Mouse (Mus musculus) heart, embryonic 13.5 days (tissue): ENCODE results near the gene Socs7. TPM values are rescaled to one million over a fixed set of nuclear protein-coding genes. Genes with fewer than 3 reads are reported as not detected.
A peak's percentile ranks its signal among the peaks of the same experiment; 100 is the strongest.

Source experiments
- ATAC-seq: fragments of 200-750 bp; cut with Nextera tagmentation; 2 replicates; pipeline ENCODE4 v1.8.0; 2017; ENCODE audit warnings: moderate TSS enrichment; ENCODE audit not compliant: insufficient number of reproducible peaks, low FRiP score, low TSS enrichment; ENCODE audit errors: extremely low read depth
- H3K27ac ChIP-seq: fragments of 300-500 bp; sonication (generic); replicated peaks from 2 replicates; pipeline ENCODE4 v1.5.1; 2015; ENCODE audit warnings: moderate library complexity, mild to moderate bottlenecking, inconsistent platforms
- H3K27me3 ChIP-seq: fragments of 300-500 bp; sonication (generic); replicated peaks from 2 replicates; pipeline ENCODE4 v1.6.1; 2015; ENCODE audit warnings: mild to moderate bottlenecking, inconsistent platforms
- H3K36me3 ChIP-seq: fragments of 300-500 bp; sonication (generic); 2 replicates; pipeline ENCODE4 v1.6.1; 2015; ENCODE audit warnings: mild to moderate bottlenecking, inconsistent platforms
- H3K4me1 ChIP-seq: fragments of 300-500 bp; sonication (generic); 2 replicates; pipeline ENCODE4 v1.6.1; 2015; ENCODE audit warnings: inconsistent platforms
- H3K4me2 ChIP-seq: fragments of 300-500 bp; sonication (generic); 2 replicates; pipeline ENCODE4 v1.6.1; 2015; ENCODE audit warnings: inconsistent platforms, mild to moderate bottlenecking, moderate library complexity
- H3K4me3 ChIP-seq: fragments of 300-500 bp; sonication (generic); 2 replicates; pipeline ENCODE4 v1.5.1; 2015; ENCODE audit warnings: moderate library complexity, mild to moderate bottlenecking, inconsistent platforms
- H3K9ac ChIP-seq: fragments of 300-500 bp; sonication (generic); 2 replicates; pipeline ENCODE4 v1.6.1; 2015; ENCODE audit warnings: inconsistent platforms, mild to moderate bottlenecking, moderate library complexity
- H3K9me3 ChIP-seq: fragments of 300-500 bp; sonication (generic); 2 replicates; pipeline ENCODE4 v1.6.1; 2016; ENCODE audit warnings: inconsistent platforms
- WGBS: fragments of 180-500 bp; shearing (Covaris S2); methylation state at CpG from one replicate; pipeline ENCODE4 v1.1.7; 2015; ENCODE audit warnings: mixed read lengths; 5-methylcytosine and 5-hydroxymethylcytosine counted together
- polyA plus RNA-seq: library from polyadenylated mRNA; unstranded; fragments of >200 nt; fragmentation: Nextera tagmentation; extraction: Ambion mirVana; gene quantifications from 2 replicates; pipeline ENCODE4 v1.2.1, GENCODE M21; 2015

The Socs7 gene
- polyA plus RNA-seq, 1 experiment from 2014 or later, result 3.4 TPM

GRCm38 (mm10) chr11:97434704-97435454, 72.5 kb downstream of the Socs7 start:
- WGBS, result 3% methylated on average over 15 of the region's 15 CpGs
- peaks cover 10% of the 10 kb centered on the region; the same call in 1 of the 2 replicates for H3K36me3 ChIP-seq
- peaks cover 76% of the 10 kb centered on the region for H3K4me1 ChIP-seq
- ATAC-seq, result peak; percentile 78
- no peaks in the 10 kb centered on the region for H3K9me3 ChIP-seq
- peak overlapping the region; percentile 64 for H3K4me2 ChIP-seq
- H3K9ac ChIP-seq, result peak overlapping the region; percentile 72
- H3K27ac ChIP-seq, result peak overlapping the region; percentile 98
- no peaks in the 10 kb centered on the region for H3K27me3 ChIP-seq
- peak overlapping the region; percentile 44 for H3K4me3 ChIP-seq

GRCm38 (mm10) chr11:97435808-97436491, 73.6 kb downstream of the Socs7 start:
- H3K36me3 ChIP-seq, result peaks cover 10% of the 10 kb centered on the region; the same call in 1 of the 2 replicates
- peak overlapping the region; percentile 98 for H3K27ac ChIP-seq
- H3K4me1 ChIP-seq, result peaks cover 77% of the 10 kb centered on the region
- ATAC-seq, result no peak
- peak overlapping the region; percentile 64 for H3K4me2 ChIP-seq
- peak overlapping the region; percentile 19 for H3K4me3 ChIP-seq
- no peaks in the 10 kb centered on the region for H3K27me3 ChIP-seq
- H3K9me3 ChIP-seq, result no peaks in the 10 kb centered on the region
- peak overlapping the region; percentile 72 for H3K9ac ChIP-seq
- 24% methylated on average over 13 of the region's 13 CpGs for WGBS

- H3K27ac ChIP-seq, result peak overlapping the region; percentile 98
- H3K4me2 ChIP-seq, result peak overlapping the region; percentile 86
- H3K9ac ChIP-seq, result peak overlapping the region; percentile 93
- H3K36me3 ChIP-seq, result peaks cover 4% of the 10 kb centered on the region; the same call in 1 of the 2 replicates
- H3K4me1 ChIP-seq, result peaks cover 90% of the 10 kb centered on the region
- H3K27me3 ChIP-seq, result no peaks in the 10 kb centered on the region
- 3% methylated on average over 5 of the region's 5 CpGs for WGBS
- 0 out of 2 replicates have a peak overlapping the region, but pooled peaks have one; percentile 7 for H3K4me3 ChIP-seq
- no peak for ATAC-seq
- no peaks in the 10 kb centered on the region for H3K9me3 ChIP-seq
These were observed 75.4 kb downstream of the Socs7 start for GRCm38 (mm10) chr11:97437745-97438144.

- Histone ChIP-seq H3K9me3 (no peaks in the 10 kb centered on the region), H3K27me3 (no peaks in the 10 kb centered on the region), H3K36me3 (peaks cover 10% of the 10 kb centered on the region), H3K27ac (peak overlapping the region; percentile 98), H3K4me2 (peak overlapping the region; percentile 86), H3K9ac (peak overlapping the region; percentile 93), H3K4me1 (peaks cover 92% of the 10 kb centered on the region), H3K4me3 (peak overlapping the region; percentile 80)
- ATAC-seq, result no peak
- 30% methylated on average over 9 of the region's 9 CpGs for WGBS
These were observed 76.5 kb downstream of the Socs7 start for GRCm38 (mm10) chr11:97438868-97439267.

GRCm38 (mm10) chr11:97439935-97440334, 77.6 kb downstream of the Socs7 start:
- WGBS, result under 1% methylated on average over 29 of the region's 37 CpGs
- H3K27ac ChIP-seq, result peak overlapping the region; percentile 98
- peak overlapping the region; percentile 93 for H3K9ac ChIP-seq
- H3K4me2 ChIP-seq, result peak overlapping the region; percentile 86
- peaks cover 86% of the 10 kb centered on the region for H3K4me1 ChIP-seq
- peaks cover 18% of the 10 kb centered on the region for H3K36me3 ChIP-seq
- no peaks in the 10 kb centered on the region for H3K9me3 ChIP-seq
- peak overlapping the region; percentile 80 for H3K4me3 ChIP-seq
- H3K27me3 ChIP-seq, result no peaks in the 10 kb centered on the region
- peak; percentile 63 for ATAC-seq

GRCm38 (mm10) chr11:97440441-97440881, 78.1 kb downstream of the Socs7 start:
- ATAC-seq, result peak; percentile 16; the same call in 1 of the 2 replicates
- no peaks in the 10 kb centered on the region for H3K9me3 ChIP-seq
- under 1% methylated on average over 34 of the region's 34 CpGs for WGBS

GRCm38 (mm10) chr11:97441036-97441657, 78.8 kb downstream of the Socs7 start:
- Histone ChIP-seq H3K9me3 (no peaks in the 10 kb centered on the region), H3K9ac (peak overlapping the region; percentile 93), H3K4me2 (peak overlapping the region; percentile 86), H3K4me3 (peak overlapping the region; percentile 80), H3K4me1 (peaks cover 83% of the 10 kb centered on the region), H3K36me3 (peaks cover 30% of the 10 kb centered on the region), H3K27me3 (no peaks in the 10 kb centered on the region), H3K27ac (peak overlapping the region; percentile 98)
- ATAC-seq, result no peak
- WGBS, result 15% methylated on average over 15 of the region's 15 CpGs

More at GRCm38 (mm10) chr11:97440441-97440881, 78.1 kb downstream of the Socs7 start:
- H3K36me3 ChIP-seq, result peaks cover 23% of the 10 kb centered on the region
- peak overlapping the region; percentile 93 for H3K9ac ChIP-seq
- H3K4me1 ChIP-seq, result peaks cover 83% of the 10 kb centered on the region
- H3K4me3 ChIP-seq, result peak overlapping the region; percentile 80
- H3K27ac ChIP-seq, result peak overlapping the region; percentile 98
- peak overlapping the region; percentile 86 for H3K4me2 ChIP-seq
- H3K27me3 ChIP-seq, result no peaks in the 10 kb centered on the region

- no peak for ATAC-seq
- Histone ChIP-seq H3K27ac (peak overlapping the region; percentile 98), H3K9ac (peak overlapping the region; percentile 93), H3K4me1 (peaks cover 82% of the 10 kb centered on the region), H3K9me3 (no peaks in the 10 kb centered on the region), H3K27me3 (no peaks in the 10 kb centered on the region), H3K36me3 (peaks cover 35% of the 10 kb centered on the region), H3K4me2 (peak overlapping the region; percentile 86), H3K4me3 (peak overlapping the region; percentile 80)
- WGBS, result 3% methylated on average over 3 of the region's 3 CpGs
These were observed 79.3 kb downstream of the Socs7 start for GRCm38 (mm10) chr11:97441658-97442125.

GRCm38 (mm10) chr11:97442891-97443675, 80.7 kb downstream of the Socs7 start:
- peak overlapping the region; percentile 98 for H3K27ac ChIP-seq
- no peaks in the 10 kb centered on the region for H3K9me3 ChIP-seq
- 54% methylated on average over 11 of the region's 11 CpGs for WGBS
- H3K4me3 ChIP-seq, result peak overlapping the region; percentile 80
- no peak for ATAC-seq
- H3K36me3 ChIP-seq, result peaks cover 49% of the 10 kb centered on the region
- peak overlapping the region; percentile 93 for H3K9ac ChIP-seq
- H3K27me3 ChIP-seq, result no peaks in the 10 kb centered on the region
- H3K4me1 ChIP-seq, result peaks cover 69% of the 10 kb centered on the region
- peak overlapping the region; percentile 86 for H3K4me2 ChIP-seq

GRCm38 (mm10) chr11:97445596-97445995, 83.2 kb downstream of the Socs7 start:
- no peaks in the 10 kb centered on the region for H3K27me3 ChIP-seq
- peak overlapping the region; percentile 86 for H3K4me2 ChIP-seq
- WGBS, result 43% methylated on average over 6 of the region's 6 CpGs
- H3K9ac ChIP-seq, result peak overlapping the region; percentile 41
- peak overlapping the region; percentile 80 for H3K27ac ChIP-seq
- H3K4me3 ChIP-seq, result peak overlapping the region; percentile 25
- H3K4me1 ChIP-seq, result peaks cover 76% of the 10 kb centered on the region
- no peak for ATAC-seq
- no peaks in the 10 kb centered on the region for H3K9me3 ChIP-seq
- H3K36me3 ChIP-seq, result peaks cover 70% of the 10 kb centered on the region
